Mouse (Mus musculus) ES-E14 (cell line): ENCODE results near the gene Creb3l2.

ENCODE experiments used
- CHD2 ChIP-seq: IDR thresholded peaks from 2 replicates; pipeline ENCODE4 v1.6.1; 2014; ENCODE audit warnings: mild to moderate bottlenecking, low read depth, low read length, inconsistent platforms
- MAFK ChIP-seq: IDR thresholded peaks from 2 replicates; pipeline ENCODE4 v1.6.1; 2014; ENCODE audit warnings: mild to moderate bottlenecking, low read depth, low read length, inconsistent platforms; ENCODE audit not compliant: insufficient read depth
- ZC3H11A ChIP-seq: IDR thresholded peaks from 2 replicates; pipeline ENCODE4 v1.6.1; 2012; ENCODE audit warnings: low read depth, mild to moderate bottlenecking, inconsistent platforms, low read length, borderline replicate concordance
- ZNF384 ChIP-seq: IDR thresholded peaks from 2 replicates; pipeline ENCODE4 v1.6.1; 2012; ENCODE audit warnings: low read depth, low read length, inconsistent platforms

DNA sequence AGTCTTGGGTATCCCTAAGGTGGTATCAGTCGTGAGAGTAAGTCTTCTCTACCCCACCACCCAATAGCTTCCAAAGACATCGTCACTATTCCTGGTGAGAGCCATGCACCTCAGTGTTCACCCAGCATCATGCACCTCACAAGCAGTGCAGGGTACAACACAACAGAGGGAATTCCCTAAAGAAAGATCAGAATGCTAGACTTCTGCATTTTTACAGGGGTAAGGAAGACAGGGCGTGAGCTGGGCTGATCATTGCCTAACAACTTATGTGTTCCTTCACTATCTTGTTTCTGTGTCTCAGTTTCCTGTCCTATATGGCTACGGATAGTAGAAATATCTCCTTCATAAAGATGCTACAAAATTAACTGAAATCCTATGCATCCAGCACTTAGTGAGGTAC lies 155.8 kb downstream of the Creb3l2 start:
- TF ChIP-seq ZNF384, result no peak
- TF ChIP-seq CHD2, result no peak
- TF ChIP-seq ZC3H11A, result no peak
- TF ChIP-seq MAFK, result no peak
